Mouse (Mus musculus) lung, postnatal 0 days (tissue): ENCODE measurements around the gene Ephb4. TPM values are rescaled to one million over a fixed set of nuclear protein-coding genes. Genes with fewer than 3 reads are reported as not detected.

ENCODE experiments used
- ATAC-seq: fragments of 200-750 bp; cut with Nextera tagmentation; 2 replicates; pipeline ENCODE4 v1.8.0; 2017; ENCODE audit warnings: moderate library complexity
- DNase-seq: peaks from one replicate; pipeline ENCODE4 v3.0.0-alpha.2; 2016; ENCODE audit warnings: low spot score
- H3K27ac ChIP-seq: fragments of 300-500 bp; sonication (generic); 2 replicates; pipeline ENCODE4 v1.5.1; 2014; ENCODE audit warnings: antibody characterized with exemption, mild to moderate bottlenecking, low read length, mixed read lengths
- H3K27me3 ChIP-seq: fragments of 300-500 bp; sonication (generic); replicated peaks from 2 replicates; pipeline ENCODE4 v1.6.1; 2014; ENCODE audit warnings: low read length, mixed read lengths; ENCODE audit not compliant: insufficient read depth
- H3K36me3 ChIP-seq: fragments of 300-500 bp; sonication (generic); 2 replicates; pipeline ENCODE4 v1.6.1; 2014; ENCODE audit warnings: low read length, mixed read lengths; ENCODE audit not compliant: insufficient read depth
- H3K4me1 ChIP-seq: fragments of 300-500 bp; sonication (generic); 2 replicates; pipeline ENCODE4 v1.6.1; 2014; ENCODE audit warnings: antibody characterized with exemption, low read depth, low read length, mixed read lengths; ENCODE audit not compliant: insufficient read depth
- H3K4me2 ChIP-seq: fragments of 300-500 bp; sonication (generic); replicated peaks from 2 replicates; pipeline ENCODE4 v1.6.1; 2014; ENCODE audit warnings: low read depth, mild to moderate bottlenecking, low read length, moderate library complexity, mixed read lengths
- H3K4me3 ChIP-seq: fragments of 300-500 bp; sonication (generic); 2 replicates; pipeline ENCODE4 v1.5.1; 2014; ENCODE audit warnings: low read depth, low read length
- H3K9ac ChIP-seq: fragments of 300-500 bp; sonication (generic); replicated peaks from 2 replicates; pipeline ENCODE4 v1.6.1; 2014; ENCODE audit warnings: low read depth, mild to moderate bottlenecking
- H3K9me3 ChIP-seq: fragments of 300-500 bp; sonication (generic); 2 replicates; pipeline ENCODE4 v1.6.1; 2016; ENCODE audit warnings: low read length, mixed read lengths
- CTCF ChIP-seq: IDR thresholded peaks from 2 replicates; pipeline ENCODE4 v1.5.1; 2016; ENCODE audit warnings: antibody characterized with exemption, mild to moderate bottlenecking
- EP300 ChIP-seq: IDR thresholded peaks from 2 replicates; pipeline ENCODE4 v1.6.1; 2016; ENCODE audit warnings: antibody characterized with exemption, mild to moderate bottlenecking, control low read depth
- WGBS: fragments of 180-500 bp; shearing (Covaris S2); extraction: QIAGEN DNeasy Blood & Tissue Kit; methylation state at CpG from one replicate; pipeline ENCODE4 v1.1.7; 2014; 5-methylcytosine and 5-hydroxymethylcytosine counted together
- polyA plus RNA-seq: library from polyadenylated mRNA; unstranded; fragments of >200 nt; fragmentation: Nextera tagmentation; extraction: Ambion mirVana; gene quantifications from 2 replicates; pipeline ENCODE4 v1.2.1, GENCODE M21; 2015

Ephb4 gene
- polyA plus RNA-seq, 1 experiment from 2014 or later = 30.9 TPM

DNA sequence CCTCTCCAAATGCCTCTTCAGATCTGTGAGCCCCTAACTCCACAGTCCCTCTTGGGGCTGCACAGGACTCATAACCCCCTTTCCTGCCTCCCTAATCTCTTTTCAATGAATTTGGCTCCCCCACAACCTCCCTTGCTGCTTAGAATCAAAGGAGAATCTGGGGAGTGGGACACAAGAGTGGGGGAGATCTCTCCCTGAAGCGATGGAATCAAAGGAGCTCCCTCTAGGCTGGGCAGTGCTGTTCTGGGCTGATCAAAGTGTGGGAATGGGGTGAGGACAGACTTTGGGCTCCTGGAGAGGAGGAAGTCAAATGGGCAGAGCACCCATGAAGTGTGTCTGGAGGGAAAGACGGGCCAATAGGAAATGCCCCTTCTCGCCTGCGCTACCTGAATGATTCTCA is 1.5 kb downstream of the Ephb4 start:
- H3K4me2 ChIP-seq = peak overlapping the region; percentile 74

DNA sequence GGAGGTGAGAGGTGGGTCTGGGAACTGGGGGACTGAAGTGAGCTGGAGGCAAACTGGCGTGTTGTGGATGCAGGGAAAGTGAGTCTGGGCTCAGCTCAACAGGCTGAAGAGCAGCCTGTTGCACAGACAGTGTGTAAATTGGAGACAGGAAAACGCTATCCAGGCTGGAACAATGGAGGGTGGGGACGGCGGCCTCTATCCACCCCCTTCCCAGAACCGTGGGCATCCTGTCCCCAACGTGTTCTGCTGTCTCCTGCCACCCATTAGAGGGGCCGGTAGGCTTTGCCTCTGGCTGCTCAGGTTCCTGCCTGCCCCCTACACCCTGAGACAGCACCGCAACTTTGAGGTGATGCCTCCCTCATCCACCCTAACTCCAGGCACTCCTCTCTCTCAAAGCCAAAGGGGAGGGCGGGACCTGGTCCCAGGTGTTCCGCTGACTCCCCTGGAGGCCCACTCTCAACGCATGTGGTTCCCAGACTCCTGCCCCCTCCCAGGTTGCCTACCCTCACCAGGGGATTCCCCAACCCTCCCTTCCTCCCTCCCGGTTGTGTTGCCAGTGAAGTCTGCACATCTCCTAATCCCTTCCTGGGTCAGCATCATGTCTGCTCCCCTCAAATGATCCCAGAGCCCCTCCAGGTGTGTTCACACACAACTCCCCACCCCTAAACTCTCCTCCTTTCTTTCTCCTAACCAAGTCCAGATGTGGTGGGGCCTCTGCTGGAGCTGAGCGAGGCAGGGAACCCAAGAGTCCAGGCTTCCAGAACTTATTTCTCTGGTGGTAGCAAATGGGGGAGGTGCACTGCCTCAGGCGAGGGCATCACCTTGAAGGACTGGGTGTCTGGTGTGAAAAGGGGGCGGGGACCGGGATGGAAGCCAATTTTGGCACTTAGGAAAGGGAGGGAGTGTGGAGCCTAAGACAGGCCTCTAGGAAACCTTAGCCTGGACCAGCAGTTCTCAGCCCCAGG is 2.4 kb downstream of the Ephb4 start:
- Histone ChIP-seq H3K4me1 (peaks cover 13% of the 10 kb centered on the region), H3K36me3 (peaks cover 10% of the 10 kb centered on the region; the same call in 1 of the 2 replicates), H3K4me2 (peak overlapping the region; percentile 74), H3K27ac (peak overlapping the region; percentile 93), H3K9ac (peak overlapping the region; percentile 89), H3K9me3 (no peaks in the 10 kb centered on the region), H3K27me3 (no peaks in the 10 kb centered on the region), H3K4me3 (peak overlapping the region; percentile 70)
- ATAC-seq = 0 out of 2 replicates have a peak, but pooled peaks have one; percentile 6
- peak; percentile 64 for DNase-seq
- 13% methylated on average over 15 of the region's 16 CpGs for WGBS
- TF ChIP-seq CTCF (no peak), EP300 (no peak; the same call in 1 of the 2 replicates)

More for the DNA sequence above, 1.5 kb downstream of the Ephb4 start:
- Histone ChIP-seq H3K36me3 (0 out of 2 replicates have a peak, but pooled peaks cover 6% of the 10 kb centered on the region), H3K4me3 (peak overlapping the region; percentile 70), H3K9ac (peak overlapping the region; percentile 89), H3K4me1 (peaks cover 13% of the 10 kb centered on the region), H3K9me3 (no peaks in the 10 kb centered on the region), H3K27ac (peak overlapping the region; percentile 93), H3K27me3 (no peaks in the 10 kb centered on the region)
- WGBS = 5% methylated on average over 4 of the region's 4 CpGs
- no peak for TF ChIP-seq CTCF
- TF ChIP-seq EP300 = no peak
- ATAC-seq = no peak
- DNase-seq = peak; percentile 18

DNA sequence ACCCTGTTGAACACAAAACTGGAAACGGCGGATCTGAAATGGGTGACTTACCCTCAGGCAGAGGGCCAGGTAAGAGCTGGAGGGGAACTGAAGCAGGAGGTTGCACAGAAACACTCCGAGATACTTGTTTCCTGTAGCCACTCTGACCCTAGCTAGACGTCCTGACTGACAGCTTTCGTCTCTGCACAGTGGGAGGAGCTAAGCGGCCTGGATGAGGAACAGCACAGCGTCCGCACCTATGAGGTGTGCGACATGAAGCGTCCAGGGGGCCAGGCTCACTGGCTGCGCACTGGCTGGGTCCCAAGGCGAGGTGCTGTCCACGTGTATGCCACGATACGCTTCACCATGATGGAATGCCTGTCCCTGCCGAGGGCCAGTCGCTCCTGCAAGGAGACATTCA is 4.2 kb downstream of the Ephb4 start:
- no peak overlapping the region for H3K27ac ChIP-seq
- H3K9ac ChIP-seq = no peak overlapping the region
- no peak for TF ChIP-seq EP300
- no peak for TF ChIP-seq CTCF
- no peaks in the 10 kb centered on the region for H3K27me3 ChIP-seq
- peaks cover 6% of the 10 kb centered on the region for H3K4me1 ChIP-seq
- H3K36me3 ChIP-seq = peaks cover 16% of the 10 kb centered on the region
- ATAC-seq = no peak
- no peaks in the 10 kb centered on the region for H3K9me3 ChIP-seq
- peak overlapping the region; percentile 12; the same call in 1 of the 2 replicates for H3K4me3 ChIP-seq
- 0 out of 2 replicates have a peak overlapping the region, but pooled peaks have one; percentile 0 for H3K4me2 ChIP-seq
- DNase-seq = no peak
- WGBS = 68% methylated on average over 17 of the region's 17 CpGs

DNA sequence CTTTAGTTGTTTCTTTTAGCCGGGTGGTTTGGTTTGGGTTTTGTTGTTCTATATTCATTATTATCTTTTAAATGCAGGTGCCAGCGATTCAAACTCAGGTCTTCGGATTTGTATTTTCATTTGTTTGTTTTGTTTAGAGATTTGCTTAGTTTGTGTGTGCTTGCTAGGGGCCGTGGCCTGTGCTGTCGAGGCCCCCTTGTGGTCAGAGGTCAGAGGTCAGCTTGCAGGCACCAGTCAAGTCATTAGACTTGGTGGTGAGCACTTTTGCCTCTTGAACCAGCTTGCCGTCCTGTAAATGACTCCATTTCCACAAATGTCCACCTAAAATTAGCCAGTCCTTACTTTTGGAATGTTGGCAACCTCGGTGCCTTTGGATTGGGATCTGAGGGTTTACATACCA is 8.5 kb downstream of the Ephb4 start:
- TF ChIP-seq EP300 = no peak
- peak; percentile 46 for TF ChIP-seq CTCF
- Histone ChIP-seq H3K27me3 (no peaks in the 10 kb centered on the region), H3K4me3 (no peak overlapping the region), H3K4me2 (no peak overlapping the region), H3K36me3 (peaks cover 47% of the 10 kb centered on the region), H3K9ac (no peak overlapping the region), H3K9me3 (no peaks in the 10 kb centered on the region), H3K4me1 (no peaks in the 10 kb centered on the region), H3K27ac (no peak overlapping the region)
- DNase-seq (no peak), ATAC-seq (no peak)
- WGBS = 31% methylated on average over 7 of the region's 7 CpGs

DNA sequence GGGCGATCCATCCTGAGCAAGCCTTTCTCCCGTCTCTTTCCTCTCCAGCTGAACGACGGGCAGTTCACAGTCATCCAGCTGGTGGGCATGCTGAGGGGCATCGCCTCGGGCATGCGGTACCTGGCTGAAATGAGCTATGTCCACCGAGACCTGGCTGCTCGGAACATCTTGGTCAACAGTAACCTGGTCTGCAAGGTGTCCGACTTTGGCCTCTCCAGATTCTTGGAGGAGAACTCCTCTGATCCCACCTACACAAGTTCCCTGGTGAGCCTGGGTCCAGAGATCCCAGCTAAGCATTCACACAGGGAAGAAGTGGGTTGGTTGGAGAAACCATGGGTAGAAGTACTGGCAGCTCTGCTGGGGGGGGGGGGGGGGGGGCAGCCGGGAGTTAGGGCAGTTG is 19.8 kb downstream of the Ephb4 start:
- ATAC-seq (no peak), DNase-seq (no peak)
- H3K9ac ChIP-seq = no peak overlapping the region
- TF ChIP-seq CTCF = no peak
- TF ChIP-seq EP300 = no peak
- H3K9me3 ChIP-seq = no peaks in the 10 kb centered on the region
- H3K4me2 ChIP-seq = no peak overlapping the region
- H3K27me3 ChIP-seq = no peaks in the 10 kb centered on the region
- H3K36me3 ChIP-seq = peaks cover 72% of the 10 kb centered on the region
- H3K4me1 ChIP-seq = no peaks in the 10 kb centered on the region
- no peak overlapping the region for H3K4me3 ChIP-seq
- H3K27ac ChIP-seq = no peak overlapping the region
- WGBS = 94% methylated on average over 11 of the region's 11 CpGs

DNA sequence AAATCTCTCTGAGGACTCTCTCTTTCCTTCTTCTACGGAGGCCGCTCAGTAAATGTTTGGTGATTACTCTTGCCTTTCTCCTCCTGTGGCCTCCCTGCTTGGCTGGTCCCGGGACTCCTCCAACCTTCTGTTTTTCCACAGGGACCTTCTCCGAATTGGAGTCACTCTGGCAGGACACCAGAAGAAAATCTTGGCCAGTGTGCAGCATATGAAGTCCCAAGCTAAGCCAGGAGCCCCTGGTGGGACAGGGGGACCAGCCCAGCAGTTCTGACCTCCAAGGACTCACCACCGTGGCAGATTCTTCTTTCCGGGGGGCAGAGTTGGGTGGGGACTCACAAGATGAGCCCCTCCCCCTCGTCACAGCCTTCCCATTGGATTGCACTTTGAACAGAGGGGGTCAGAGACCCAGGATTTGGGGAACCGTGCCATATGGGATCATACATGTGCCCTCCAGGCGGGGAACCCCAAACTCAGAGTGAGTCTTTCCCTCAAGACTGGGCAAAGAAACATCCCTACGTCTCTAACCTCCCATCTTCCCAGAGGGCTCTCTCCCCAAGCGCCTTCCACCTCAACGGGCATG is 23.6 kb downstream of the Ephb4 start:
- Histone ChIP-seq H3K4me3 (no peak overlapping the region), H3K4me2 (no peak overlapping the region), H3K36me3 (peaks cover 39% of the 10 kb centered on the region), H3K27ac (no peak overlapping the region), H3K9me3 (no peaks in the 10 kb centered on the region), H3K27me3 (no peaks in the 10 kb centered on the region), H3K4me1 (no peaks in the 10 kb centered on the region), H3K9ac (no peak overlapping the region)
- DNase-seq = no peak
- no peak for TF ChIP-seq EP300
- TF ChIP-seq CTCF = no peak
- no peak for ATAC-seq
- 65% methylated on average over 12 of the region's 12 CpGs for WGBS
